Mouse (Mus musculus): ENCODE results near the gene Entr1. TPM values are rescaled to one million over a fixed set of nuclear protein-coding genes. Genes with fewer than 3 reads are reported as not detected.
"Not testable (repeated sequence)": the region's sequence is repeated elsewhere in the genome, so short reads cannot be mapped to it uniquely, and the experiment has no call there.

Gene Entr1
- polyA plus RNA-seq, 1 experiment from 2014 or later, result 116 TPM

DNA sequence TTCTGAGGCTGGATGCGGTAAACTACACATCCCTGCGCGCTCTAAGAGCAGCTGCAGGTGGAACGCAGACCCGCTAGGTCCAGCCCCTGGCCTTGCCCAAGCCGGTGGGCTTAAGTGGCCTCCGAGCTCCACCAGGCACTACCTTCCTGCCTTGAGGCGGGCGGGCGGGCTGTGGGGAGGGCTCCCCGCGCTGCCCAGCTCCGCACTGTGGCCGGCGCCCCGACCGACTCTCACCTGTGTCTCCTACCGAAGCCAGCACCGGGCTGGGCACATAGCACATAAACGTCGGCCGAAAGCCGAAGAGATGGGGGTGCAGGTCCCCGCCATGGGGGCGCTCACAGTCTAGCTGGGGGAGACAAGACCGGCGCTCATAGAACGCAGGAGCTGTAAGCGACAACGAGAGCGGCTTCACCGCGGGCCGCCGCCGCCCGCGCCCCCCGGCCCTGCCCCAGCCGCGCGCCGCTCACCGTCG lies 398 bp downstream of the Entr1 start:
- no peaks in the 10 kb centered on the region for H3K27me3 ChIP-seq (ENCODE audit: insufficient read depth, low read length)
- peak overlapping the region; percentile 94 for H3K4me2 ChIP-seq
- ATAC-seq (ENCODE audit: insufficient read depth) (peak; percentile 57), DNase-seq (no peak)
- under 1% methylated on average over 43 of the region's 45 CpGs for WGBS
- H3K4me3 ChIP-seq (ENCODE audit: low read depth, low read length), result peak overlapping the region; percentile 98
- H3K27ac ChIP-seq (ENCODE audit: low read depth), result peak overlapping the region; percentile 58; the same call in 1 of the 2 replicates
- no peaks in the 10 kb centered on the region for H3K9me3 ChIP-seq (ENCODE audit: low read depth, low read length)
- H3K4me1 ChIP-seq (ENCODE audit: insufficient read depth), result peaks cover 5% of the 10 kb centered on the region; the same call in 1 of the 2 replicates
- peaks cover 73% of the 10 kb centered on the region for H3K36me3 ChIP-seq (ENCODE audit: insufficient read depth)
- TF ChIP-seq CTCF (IDR thresholded peaks at IDR 0.05; ENCODE audit: low read depth), result no peak
- peak overlapping the region; percentile 89 for H3K9ac ChIP-seq

DNA sequence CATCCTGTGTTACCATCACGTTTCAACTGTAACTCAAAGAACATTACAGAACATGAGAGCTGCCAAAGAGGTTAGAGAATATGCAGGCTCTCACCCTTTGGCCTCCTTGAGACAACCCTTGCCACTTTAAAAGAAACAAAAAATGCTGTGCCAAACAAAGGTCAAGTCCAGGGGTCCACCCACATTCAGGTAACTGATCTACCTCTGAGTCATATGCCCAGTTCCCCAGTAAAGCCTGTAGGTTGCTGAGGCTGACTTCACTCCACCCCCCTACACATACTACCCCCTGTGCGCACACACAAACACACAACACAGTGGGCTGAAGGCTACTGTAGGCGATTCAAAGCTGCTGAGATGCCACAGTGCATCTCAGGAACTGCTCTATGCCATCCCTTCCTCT lies 1.4 kb downstream of the Entr1 start:
- Histone ChIP-seq H3K4me1 (ENCODE audit: insufficient read depth) (peaks cover 5% of the 10 kb centered on the region; the same call in 1 of the 2 replicates), H3K27me3 (ENCODE audit: insufficient read depth, low read length) (no peaks in the 10 kb centered on the region), H3K9me3 (ENCODE audit: low read depth, low read length) (no peaks in the 10 kb centered on the region), H3K9ac (peak overlapping the region; percentile 89; the same call in 1 of the 2 replicates), H3K36me3 (ENCODE audit: insufficient read depth) (peaks cover 73% of the 10 kb centered on the region), H3K4me2 (peak overlapping the region; percentile 94), H3K4me3 (ENCODE audit: low read depth, low read length) (peak overlapping the region; percentile 98), H3K27ac (ENCODE audit: low read depth) (no peak overlapping the region)
- ATAC-seq (ENCODE audit: insufficient read depth), result no peak
- 79% methylated on average over 3 of the region's 3 CpGs for WGBS
- no peak for TF ChIP-seq CTCF (IDR thresholded peaks at IDR 0.05; ENCODE audit: low read depth)
- DNase-seq, result no peak

DNA sequence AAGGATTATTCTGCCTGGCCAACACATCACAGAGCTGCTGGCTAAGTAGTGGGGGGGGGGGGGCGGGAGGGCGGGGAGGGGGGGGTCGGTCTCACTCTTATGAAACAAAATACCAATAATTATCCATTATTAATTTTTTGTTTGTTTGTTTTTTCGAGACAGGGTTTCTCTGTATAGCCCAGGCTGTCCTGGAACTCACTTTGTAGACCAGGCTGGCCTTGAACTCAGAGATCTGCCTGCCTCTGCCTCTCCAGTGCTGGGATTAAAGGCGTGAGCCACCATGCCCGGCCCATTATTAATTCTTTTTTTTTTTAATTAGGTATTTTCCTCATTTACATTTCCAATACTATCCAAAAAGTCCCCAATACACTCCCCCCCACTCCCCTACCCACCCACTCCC lies 8.2 kb downstream of the Entr1 start:
- H3K9me3 ChIP-seq (ENCODE audit: low read depth, low read length); H3K27ac ChIP-seq (ENCODE audit: low read depth); DNase-seq; H3K27me3 ChIP-seq (ENCODE audit: insufficient read depth, low read length); H3K4me1 ChIP-seq (ENCODE audit: insufficient read depth): not testable (repeated sequence)
- peak overlapping the region; percentile 80 for H3K9ac ChIP-seq
- H3K36me3 ChIP-seq (ENCODE audit: insufficient read depth), result peaks cover 65% of the 10 kb centered on the region
- peak; percentile 33; the same call in 1 of the 2 replicates for ATAC-seq (ENCODE audit: insufficient read depth)
- peak overlapping the region; percentile 92 for H3K4me2 ChIP-seq
- H3K4me3 ChIP-seq (ENCODE audit: low read depth, low read length), result peak overlapping the region; percentile 81
- 25% methylated on average over 6 of the region's 6 CpGs for WGBS

DNA sequence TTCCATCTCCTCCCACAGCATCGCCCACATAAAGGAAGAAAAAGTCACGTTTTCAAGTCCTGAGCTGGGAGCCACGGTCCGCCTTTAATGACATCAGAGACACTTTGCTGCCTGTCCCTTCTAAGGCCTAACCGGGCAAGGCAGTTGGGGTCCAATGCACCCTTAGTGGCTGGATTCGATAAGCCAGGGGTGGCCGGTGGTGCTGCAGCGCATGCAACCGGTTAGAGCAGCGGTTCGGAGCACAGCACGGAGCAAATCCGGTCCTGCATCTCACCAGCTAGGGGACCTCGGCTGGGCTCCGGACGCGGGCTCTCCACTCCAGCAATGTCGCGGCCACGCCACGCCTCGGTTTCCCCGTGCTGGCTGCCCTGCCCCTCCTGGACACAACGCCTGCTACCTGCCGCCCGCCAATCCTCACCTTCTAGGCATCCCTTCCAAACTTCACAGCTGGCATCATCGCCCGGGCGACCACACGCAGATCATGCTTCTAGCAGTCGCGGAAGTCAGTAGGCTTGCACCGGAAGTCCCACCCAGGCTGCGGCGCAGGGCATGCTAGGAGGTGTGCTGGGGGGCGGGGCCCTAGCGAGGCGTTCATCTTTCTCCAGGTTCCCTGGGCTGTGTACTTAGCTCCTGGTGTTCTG lies 8.9 kb downstream of the Entr1 start, which contains the start of gene Snapc4:
Gene Snapc4, minus strand, starts transcription at position 523 of the 641 bp plus-strand sequence.
- Histone ChIP-seq H3K4me3 (ENCODE audit: low read depth, low read length) (peak within 1 kb of the TSS; percentile 81), H3K4me1 (ENCODE audit: insufficient read depth) (no peaks in the 10 kb centered on the region), H3K27ac (ENCODE audit: low read depth) (peak within 1 kb of the TSS; percentile 61; the same call in 1 of the 2 replicates), H3K36me3 (ENCODE audit: insufficient read depth) (peaks cover 65% of the 10 kb centered on the region), H3K9me3 (ENCODE audit: low read depth, low read length) (no peaks in the 10 kb centered on the region), H3K9ac (peak within 1 kb of the TSS; percentile 80), H3K4me2 (peak within 1 kb of the TSS; percentile 92), H3K27me3 (ENCODE audit: insufficient read depth, low read length) (no peaks in the 10 kb centered on the region)
- DNase-seq, result peak; percentile 91
- WGBS, result under 1% methylated on average over 38 of the region's 38 CpGs
- TF ChIP-seq CTCF (IDR thresholded peaks at IDR 0.05; ENCODE audit: low read depth), result no peak
- ATAC-seq (ENCODE audit: insufficient read depth), result peak; percentile 97

- H3K4me1 ChIP-seq (ENCODE audit: insufficient read depth), result no peaks in the 10 kb centered on the region
- DNase-seq, result no peak
- no peak overlapping the region for H3K4me2 ChIP-seq
- no peak overlapping the region for H3K27ac ChIP-seq (ENCODE audit: low read depth)
- TF ChIP-seq CTCF (IDR thresholded peaks at IDR 0.05; ENCODE audit: low read depth), result no peak
- H3K36me3 ChIP-seq (ENCODE audit: insufficient read depth), result peaks cover 98% of the 10 kb centered on the region
- H3K4me3 ChIP-seq (ENCODE audit: low read depth, low read length), result no peak overlapping the region
- 93% methylated on average over 8 of the region's 8 CpGs for WGBS
- no peaks in the 10 kb centered on the region for H3K27me3 ChIP-seq (ENCODE audit: insufficient read depth, low read length)
- H3K9me3 ChIP-seq (ENCODE audit: low read depth, low read length), result no peaks in the 10 kb centered on the region
- no peak for ATAC-seq (ENCODE audit: insufficient read depth)
- no peak overlapping the region for H3K9ac ChIP-seq
These were observed 16.7 kb downstream of the Entr1 start for GRCm38 (mm10) chr2:26372396-26372795.

GRCm38 (mm10) chr2:26368572-26368971 lies 20.5 kb downstream of the Entr1 start:
- ATAC-seq (ENCODE audit: insufficient read depth) (no peak), DNase-seq (no peak)
- Histone ChIP-seq H3K9me3 (ENCODE audit: low read depth, low read length) (no peaks in the 10 kb centered on the region), H3K9ac (no peak overlapping the region), H3K27me3 (ENCODE audit: insufficient read depth, low read length) (no peaks in the 10 kb centered on the region), H3K4me1 (ENCODE audit: insufficient read depth) (no peaks in the 10 kb centered on the region), H3K4me2 (no peak overlapping the region), H3K27ac (ENCODE audit: low read depth) (no peak overlapping the region), H3K36me3 (ENCODE audit: insufficient read depth) (peaks cover 97% of the 10 kb centered on the region), H3K4me3 (ENCODE audit: low read depth, low read length) (no peak overlapping the region)
- 90% methylated on average over 1 of the region's 1 CpGs for WGBS
- TF ChIP-seq CTCF (IDR thresholded peaks at IDR 0.05; ENCODE audit: low read depth), result no peak

DNA sequence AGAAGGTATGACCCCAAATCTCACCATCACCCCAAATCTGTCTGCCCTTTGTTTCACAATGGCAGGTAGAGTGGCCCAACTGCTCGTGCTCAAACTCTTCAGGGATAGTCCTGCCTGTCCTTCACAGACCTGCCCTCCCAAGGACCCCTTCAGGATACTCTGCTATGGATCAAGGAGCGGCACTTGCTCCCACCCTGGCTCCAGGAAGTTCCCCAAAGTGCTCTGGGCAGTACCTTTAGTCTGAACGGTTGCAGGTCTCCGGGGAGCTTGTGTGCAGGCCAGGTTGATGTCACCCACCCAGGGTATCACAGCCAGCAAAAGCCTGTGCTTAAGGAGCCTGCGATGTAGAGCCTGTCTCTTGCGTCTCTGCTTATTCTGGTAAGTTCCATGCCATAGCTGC lies 21.2 kb downstream of the Entr1 start:
- WGBS, result 90% methylated on average over 6 of the region's 6 CpGs
- no peak overlapping the region for H3K4me2 ChIP-seq
- peaks cover 95% of the 10 kb centered on the region for H3K36me3 ChIP-seq (ENCODE audit: insufficient read depth)
- ATAC-seq (ENCODE audit: insufficient read depth) (no peak), DNase-seq (no peak)
- no peak overlapping the region for H3K4me3 ChIP-seq (ENCODE audit: low read depth, low read length)
- TF ChIP-seq CTCF (IDR thresholded peaks at IDR 0.05; ENCODE audit: low read depth), result no peak
- no peaks in the 10 kb centered on the region for H3K27me3 ChIP-seq (ENCODE audit: insufficient read depth, low read length)
- no peaks in the 10 kb centered on the region for H3K9me3 ChIP-seq (ENCODE audit: low read depth, low read length)
- H3K4me1 ChIP-seq (ENCODE audit: insufficient read depth), result no peaks in the 10 kb centered on the region
- H3K9ac ChIP-seq, result no peak overlapping the region
- H3K27ac ChIP-seq (ENCODE audit: low read depth), result no peak overlapping the region
